Mouse (Mus musculus) megakaryocyte progenitor cell, adult 5-6 weeks (primary cell): Measurements from ENCODE around the gene Yrdc. TPM values are rescaled to one million over a fixed set of nuclear protein-coding genes. Genes with fewer than 3 reads are reported as not detected.

Experiments
- ATAC-seq: replicated peaks from 2 replicates; pipeline ENCODE4 v1.8.0; 2016; ENCODE audit warnings: mild to moderate bottlenecking, moderate TSS enrichment, inconsistent platforms; ENCODE audit not compliant: poor library complexity
- total RNA-seq, 2 experiments: library from RNA; stranded (forward) in 1 of 2; stranded (reverse) in 1 of 2; fragments of 157-497, 149-512 nt in 1 of 2; fragments of 200-1000 nt in 1 of 2; gene quantifications; 2 replicates each; pipeline versions ENCODE4 v1.2.3 to v1.2.4; 2015 to 2017

Yrdc gene
- 56.7 and 58.5 TPM in 2 replicates for total RNA-seq (2015)
- total RNA-seq (2017), result 22.7 and 32.8 TPM in 2 replicates

GRCm38 (mm10) chr4:124850261-124850913 lies at the start of gene Yrdc:
TSS of gene Yrdc (plus strand) at chr4:124850679.
- peak; percentile 82 for ATAC-seq

DNA sequence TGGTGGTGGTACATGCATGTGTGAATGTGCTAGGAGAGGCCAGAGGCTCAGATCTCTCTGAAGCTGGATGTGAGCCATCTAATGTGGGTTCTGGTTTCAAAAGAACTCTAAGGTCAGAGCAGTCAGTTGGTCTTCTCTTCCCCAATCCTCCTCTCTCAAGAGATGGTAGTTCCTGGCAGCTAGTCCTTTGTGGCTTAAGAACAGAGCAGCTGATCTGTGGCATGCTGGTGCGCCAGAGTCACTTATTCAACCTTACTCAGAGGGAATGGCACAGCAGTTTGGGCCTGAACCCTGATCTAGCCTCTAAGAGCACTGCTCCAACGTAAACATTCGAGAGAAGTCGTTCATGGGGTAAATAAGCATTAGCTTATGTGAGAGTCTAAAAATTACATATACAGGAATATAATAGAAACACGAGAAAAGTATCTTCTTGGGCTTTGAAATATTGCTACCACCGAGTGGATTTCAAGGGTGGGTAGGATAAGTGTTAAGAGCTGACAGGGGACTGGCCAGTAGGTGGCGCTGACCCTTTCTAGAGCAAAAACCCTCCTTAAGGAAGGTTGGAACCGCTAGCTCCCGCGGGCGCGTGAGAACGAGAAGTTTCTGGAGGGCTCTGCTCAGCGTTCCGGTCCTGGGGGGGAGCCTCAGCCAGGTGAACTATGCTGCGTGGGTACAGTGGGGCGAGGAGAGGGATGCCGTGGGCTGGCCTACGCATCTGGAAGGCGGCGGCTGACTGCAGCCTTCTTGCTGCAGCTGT lies 48.7 kb upstream of the Yrdc start, which contains the start of gene Mtf1:
TSS of gene Mtf1 (plus strand) at position 553 of the 757 bp plus-strand sequence.
- peak; percentile 74 for ATAC-seq

DNA sequence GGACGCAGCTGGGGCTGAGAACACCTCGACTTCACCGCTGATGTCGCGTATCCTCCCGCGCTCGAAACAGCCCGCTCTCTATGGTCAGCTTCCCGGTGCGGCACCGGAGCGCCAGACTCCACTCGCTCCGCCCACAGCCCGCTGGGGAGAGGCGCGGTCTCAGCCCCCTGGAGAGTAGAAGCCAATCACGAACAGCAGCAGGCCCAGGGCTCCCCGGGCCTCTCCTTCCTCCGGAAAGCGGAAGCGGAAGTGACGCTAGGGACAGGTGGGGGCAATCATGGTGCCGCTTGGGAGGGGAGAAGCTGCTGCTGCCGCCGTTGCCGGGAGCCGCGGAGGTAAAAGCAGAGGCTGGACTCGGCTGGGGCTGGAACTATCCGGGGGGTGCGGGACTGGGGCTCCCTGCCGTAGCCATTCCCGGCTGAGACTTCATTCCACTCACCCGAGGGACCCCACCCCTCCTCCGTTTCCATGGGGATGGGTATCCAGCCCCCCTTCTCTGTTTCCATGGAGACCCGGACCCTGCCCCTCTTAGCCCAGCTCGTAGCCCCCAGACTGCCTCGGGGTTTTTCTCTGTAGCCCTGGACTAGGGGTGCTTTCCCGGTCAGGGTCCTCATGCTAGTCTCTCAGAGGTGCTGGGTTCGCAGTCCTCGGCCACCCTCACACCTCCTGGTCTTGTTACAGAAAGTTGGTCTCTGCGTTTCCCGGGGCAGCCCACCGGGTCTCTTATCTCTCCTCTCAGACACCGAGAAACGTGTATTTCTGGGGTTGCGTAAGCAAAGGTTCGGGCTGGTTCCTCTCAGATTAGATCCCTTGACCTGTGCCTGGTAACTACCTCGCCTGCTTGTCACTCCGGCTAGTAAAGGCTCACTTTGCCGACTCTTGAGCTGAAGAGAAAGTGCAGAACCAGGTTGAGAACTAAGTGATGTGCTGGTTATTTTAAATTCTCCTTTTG lies 47.9 kb upstream of the Yrdc start:
- ATAC-seq, result peak; percentile 91

DNA sequence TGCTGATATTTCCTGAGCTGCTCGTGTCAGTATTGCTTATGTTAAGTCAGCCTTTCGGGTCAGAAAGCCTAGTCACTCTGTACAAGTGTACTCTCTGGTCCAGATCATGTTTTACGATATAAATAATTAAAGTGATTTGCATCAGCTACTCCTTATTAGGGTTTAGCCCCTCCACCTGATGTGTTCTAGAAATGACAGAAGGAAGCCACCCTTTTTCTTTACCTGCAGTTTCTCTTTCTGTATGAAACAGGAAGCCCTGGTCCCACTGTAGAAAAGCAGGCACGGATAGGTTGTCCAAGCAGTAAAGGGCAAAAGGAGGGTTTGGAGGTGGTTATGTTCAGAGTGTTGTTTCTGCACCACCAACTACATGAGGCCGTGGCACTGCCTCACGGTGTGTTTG lies 47.1 kb upstream of the Yrdc start:
- ATAC-seq, result no peak

GRCm38 (mm10) chr4:124808511-124808910 lies 42.0 kb upstream of the Yrdc start:
- ATAC-seq, result 0 out of 2 replicates have a peak, but pooled peaks have one; percentile 23

DNA sequence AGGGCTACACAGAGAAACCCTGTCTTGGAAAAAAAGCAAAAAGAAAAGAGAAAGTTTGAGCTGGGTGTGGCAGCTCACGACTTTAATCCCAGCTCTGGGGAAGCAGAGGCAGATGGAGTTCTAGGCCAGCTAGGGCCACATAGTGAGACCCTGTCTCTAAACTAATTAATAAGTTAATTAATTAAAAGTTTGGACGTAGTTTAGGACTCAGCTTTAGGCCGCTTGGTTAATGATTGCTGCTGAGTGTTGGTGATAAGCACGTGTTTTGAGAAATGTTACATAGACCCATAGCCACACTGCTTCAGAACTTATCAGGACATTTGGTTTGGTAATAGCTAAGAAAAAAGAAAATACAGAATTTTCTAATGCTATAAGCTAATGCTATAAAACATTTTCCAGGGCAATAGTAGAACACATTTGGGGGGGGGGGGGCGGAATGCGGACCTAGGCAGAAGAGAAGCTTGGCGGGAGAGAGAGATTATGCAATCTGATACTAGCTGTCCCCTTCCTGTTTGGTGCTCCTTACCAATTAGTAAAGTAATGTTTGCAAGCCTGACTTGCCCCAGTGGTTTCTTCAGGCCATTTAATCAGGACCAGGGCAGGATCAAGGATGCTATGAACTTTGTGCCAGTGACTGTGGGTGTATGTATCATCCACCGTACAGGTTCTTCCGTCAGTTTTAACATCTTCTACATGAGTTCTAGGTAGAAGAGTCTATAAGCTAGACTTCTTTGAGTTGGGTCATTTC lies 41.2 kb upstream of the Yrdc start:
- ATAC-seq, result peak; percentile 56; the same call in 1 of the 2 replicates

- ATAC-seq, result no peak
Measured at GRCm38 (mm10) chr4:124810056-124810455, 40.4 kb upstream of the Yrdc start.

GRCm38 (mm10) chr4:124811347-124811975 lies 39.0 kb upstream of the Yrdc start:
- no peak for ATAC-seq

DNA sequence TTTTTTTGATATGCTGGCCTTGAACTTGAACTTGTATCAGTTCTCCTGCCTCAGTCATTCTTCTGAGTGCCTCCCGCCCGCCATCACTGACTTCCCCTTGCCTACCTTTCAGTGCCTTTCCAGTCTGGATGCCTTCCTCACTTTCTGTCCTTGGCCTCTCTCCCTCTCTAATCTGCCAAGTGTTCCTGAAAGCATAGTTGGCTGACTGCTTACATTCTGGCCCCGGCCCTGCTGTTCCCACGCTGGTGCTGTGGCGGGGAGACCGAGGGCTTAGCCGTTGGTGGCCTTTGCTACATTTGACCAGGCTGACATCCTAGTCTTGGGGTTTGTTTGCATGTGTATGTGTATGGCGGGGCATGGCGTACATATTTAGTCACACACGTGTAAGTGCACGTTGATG lies 34.6 kb upstream of the Yrdc start:
- no peak for ATAC-seq

DNA sequence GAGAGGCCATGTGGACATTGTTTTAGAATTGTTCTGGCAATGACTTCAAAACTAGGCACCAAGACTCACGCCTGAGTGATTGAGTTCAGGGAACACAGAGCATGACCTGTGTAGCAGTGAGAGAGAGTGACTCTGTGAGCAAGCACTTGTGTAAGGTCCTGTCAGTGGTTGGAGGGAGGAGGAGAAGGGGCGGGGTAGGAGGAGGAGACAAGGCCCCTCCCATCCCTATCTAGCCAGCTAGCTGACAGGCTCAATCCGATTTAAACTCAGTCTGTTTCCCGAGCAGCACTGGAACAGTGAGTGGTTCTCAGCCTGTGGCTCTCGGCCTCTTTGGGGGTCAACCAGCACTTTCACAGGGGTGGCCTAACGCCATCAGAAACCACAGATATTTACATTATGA lies 32.7 kb upstream of the Yrdc start:
- ATAC-seq, result peak; percentile 99

GRCm38 (mm10) chr4:124818832-124819231 lies 31.6 kb upstream of the Yrdc start:
- no peak for ATAC-seq

GRCm38 (mm10) chr4:124824967-124825366 lies 25.5 kb upstream of the Yrdc start:
- ATAC-seq, result no peak

DNA sequence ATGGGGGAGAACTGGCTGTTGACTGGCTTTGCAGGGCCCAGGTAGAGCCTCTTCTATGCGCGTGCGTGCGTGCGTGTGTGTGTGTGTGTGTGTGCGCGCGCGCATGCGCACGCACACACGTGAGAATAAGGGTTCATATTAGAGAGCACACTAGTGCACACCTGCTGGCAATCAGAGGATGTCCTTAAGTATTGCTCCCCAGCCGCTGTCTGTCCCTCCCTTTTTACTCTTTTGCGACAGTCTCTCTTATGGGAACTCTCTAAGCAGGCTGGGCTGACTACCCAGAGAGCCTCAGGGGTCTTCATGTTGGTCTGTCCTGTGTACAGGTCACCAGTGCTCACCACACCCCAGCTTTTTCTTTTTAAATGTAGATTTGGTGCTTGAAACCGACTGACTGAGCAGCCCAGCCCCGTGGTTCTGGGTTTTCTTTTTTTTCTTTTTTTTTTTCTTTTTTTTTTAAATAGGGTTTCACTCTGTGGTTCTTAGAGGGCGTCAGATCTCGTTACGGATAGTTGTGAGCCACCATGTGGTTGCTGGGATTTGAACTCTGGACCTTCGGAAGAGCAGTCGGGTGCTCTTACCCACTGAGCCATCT lies 25.0 kb upstream of the Yrdc start:
- ATAC-seq, result no peak

DNA sequence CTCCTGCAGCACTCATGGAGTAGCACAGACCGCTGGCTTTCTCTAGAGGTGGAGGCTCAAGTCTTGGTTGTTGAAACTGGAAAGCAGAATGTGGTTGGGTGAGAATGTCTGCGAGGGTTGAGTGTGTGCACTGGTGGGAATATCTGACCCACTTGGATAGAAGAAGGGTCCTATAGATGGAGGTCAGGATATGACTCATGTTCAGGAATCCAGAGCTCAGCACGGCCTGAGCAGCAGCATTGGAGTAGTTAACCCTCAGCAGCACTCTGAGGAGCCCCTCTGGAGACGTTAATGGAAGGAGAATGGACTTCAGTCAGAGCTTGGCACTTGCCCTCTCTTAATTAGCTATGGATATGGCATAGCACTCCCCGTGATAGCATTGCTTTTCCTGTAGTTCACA lies 20.8 kb upstream of the Yrdc start:
- ATAC-seq, result no peak

DNA sequence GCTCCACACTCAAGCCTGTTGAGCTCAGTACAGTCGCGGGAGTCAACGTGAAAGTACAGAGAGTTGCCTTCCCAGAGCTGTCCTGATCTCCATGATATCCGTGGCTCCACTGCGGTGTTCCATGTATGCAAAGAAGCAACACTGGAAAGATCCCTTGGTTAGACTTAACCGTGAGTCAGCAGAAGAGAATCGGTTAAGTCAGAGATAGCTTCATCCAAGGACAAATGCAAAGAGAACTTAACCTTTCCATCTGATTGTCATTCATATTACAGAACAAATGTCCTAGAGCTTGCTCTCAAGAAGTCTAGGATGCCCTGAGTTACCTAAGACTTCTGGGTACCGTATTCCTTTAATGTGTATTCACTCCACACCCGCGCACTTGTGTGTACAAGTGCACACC lies 17.7 kb upstream of the Yrdc start:
- ATAC-seq, result no peak

DNA sequence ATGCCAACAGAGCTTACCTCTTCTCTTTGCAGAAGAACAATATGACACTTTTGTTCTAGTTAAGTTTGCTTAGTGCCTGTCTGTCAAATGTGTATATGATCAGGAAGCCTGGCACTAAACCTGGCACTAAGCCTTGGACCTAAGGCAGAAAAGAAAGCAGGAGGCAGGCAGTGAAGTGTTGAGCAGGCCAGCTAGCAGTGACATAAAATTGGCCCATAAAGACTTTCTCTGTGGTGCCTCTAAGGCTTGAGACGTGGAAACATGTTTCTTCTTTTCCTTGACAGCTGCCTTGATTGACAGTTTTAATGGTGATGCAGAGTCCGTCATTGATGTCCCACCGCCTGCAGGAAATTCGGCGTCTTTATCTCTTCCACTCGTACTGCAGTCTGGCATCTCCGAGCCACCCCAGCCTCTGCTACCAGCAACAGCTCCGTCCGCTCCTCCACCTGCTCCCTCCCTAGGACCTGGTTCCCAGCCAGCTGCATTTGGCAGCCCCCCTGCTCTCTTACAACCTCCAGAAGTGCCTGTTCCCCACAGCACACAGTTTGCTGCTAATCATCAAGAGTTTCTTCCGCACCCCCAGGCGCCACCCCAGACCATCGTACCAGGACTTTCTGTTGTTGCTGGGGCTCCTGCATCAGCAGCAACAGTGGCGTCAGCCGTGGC lies 12.3 kb upstream of the Yrdc start:
- ATAC-seq, result no peak

DNA sequence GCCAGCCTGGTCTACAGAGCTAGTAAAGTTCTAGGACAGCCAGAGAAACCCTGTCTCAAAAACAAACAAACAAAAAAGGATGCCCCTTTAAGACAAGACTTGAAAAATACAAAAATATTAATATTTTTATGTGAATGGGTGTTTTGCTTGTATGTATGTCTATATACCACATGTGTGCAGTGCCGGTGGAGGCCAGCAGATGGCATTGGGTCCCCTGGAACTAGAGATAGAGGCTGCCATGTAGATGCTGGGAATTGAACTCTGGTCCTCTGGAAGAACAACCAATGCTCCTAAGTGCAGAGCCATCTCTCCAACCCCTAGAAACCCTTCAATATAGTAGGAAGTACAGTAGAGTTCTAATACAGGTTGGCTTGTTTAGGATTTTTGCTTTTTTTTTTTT lies 9.5 kb upstream of the Yrdc start:
- peak; percentile 66 for ATAC-seq

- peak; percentile 75 for ATAC-seq
Measured at GRCm38 (mm10) chr4:124843493-124843892, 7.0 kb upstream of the Yrdc start.

GRCm38 (mm10) chr4:124847573-124847972 lies 2.9 kb upstream of the Yrdc start:
- peak; percentile 69 for ATAC-seq
